Mouse (Mus musculus) splenic B cell, adult 2 months (primary cell): Measurements from ENCODE around the gene Plvap.
A peak's percentile ranks its signal among the peaks of the same experiment; 100 is the strongest.

Source experiments
- DNase-seq: peaks from one replicate; pipeline ENCODE4 v3.0.0-alpha.2; 2011; ENCODE audit warnings: low read depth, low spot score
- H3K27me3 ChIP-seq: 2 replicates; pipeline ENCODE4 v1.6.1; 2012; ENCODE audit warnings: mild to moderate bottlenecking, low read length, moderate library complexity, mixed read lengths; ENCODE audit not compliant: control insufficient read depth, poor library complexity, insufficient read depth, severe bottlenecking
- H3K36me3 ChIP-seq: 2 replicates; pipeline ENCODE4 v1.6.1; 2012; ENCODE audit warnings: mild to moderate bottlenecking, low read length, moderate library complexity, mixed read lengths; ENCODE audit not compliant: control insufficient read depth, poor library complexity, insufficient read depth, severe bottlenecking

The Plvap gene

GRCm38 (mm10) chr8:71511644-71512043 lies at the start of gene Plvap:
TSS of gene Plvap (minus strand) at chr8:71511752.
- no peak for DNase-seq
- Histone ChIP-seq H3K36me3 (no peaks in the 10 kb centered on the region), H3K27me3 (no peaks in the 10 kb centered on the region)

- H3K27me3 ChIP-seq: no peaks in the 10 kb centered on the region
- DNase-seq: no peak
- no peaks in the 10 kb centered on the region for H3K36me3 ChIP-seq
Measured at GRCm38 (mm10) chr8:71560765-71561164, 49.2 kb upstream of the Plvap start.

GRCm38 (mm10) chr8:71560071-71560470 lies 48.5 kb upstream of the Plvap start:
- DNase-seq: no peak
- Histone ChIP-seq H3K36me3 (no peaks in the 10 kb centered on the region), H3K27me3 (no peaks in the 10 kb centered on the region)

GRCm38 (mm10) chr8:71558958-71559690 lies 47.6 kb upstream of the Plvap start:
- peak; percentile 86 for DNase-seq
- Histone ChIP-seq H3K27me3 (no peaks in the 10 kb centered on the region), H3K36me3 (no peaks in the 10 kb centered on the region)

GRCm38 (mm10) chr8:71558071-71558957 lies 46.8 kb upstream of the Plvap start, which contains the start of gene Tmem221:
TSS of gene Tmem221 (minus strand) at chr8:71558871.
- peak; percentile 32 for DNase-seq
- no peaks in the 10 kb centered on the region for H3K27me3 ChIP-seq
- H3K36me3 ChIP-seq: no peaks in the 10 kb centered on the region

GRCm38 (mm10) chr8:71554644-71555043 lies 43.1 kb upstream of the Plvap start:
- DNase-seq: no peak
- H3K27me3 ChIP-seq: no peaks in the 10 kb centered on the region
- no peaks in the 10 kb centered on the region for H3K36me3 ChIP-seq

GRCm38 (mm10) chr8:71554001-71554400 lies 42.4 kb upstream of the Plvap start:
- Histone ChIP-seq H3K36me3 (no peaks in the 10 kb centered on the region), H3K27me3 (no peaks in the 10 kb centered on the region)
- no peak for DNase-seq

GRCm38 (mm10) chr8:71552770-71553169 lies 41.2 kb upstream of the Plvap start:
- peaks cover 1% of the 10 kb centered on the region for H3K36me3 ChIP-seq
- no peaks in the 10 kb centered on the region for H3K27me3 ChIP-seq
- no peak for DNase-seq

GRCm38 (mm10) chr8:71550754-71551153 lies 39.2 kb upstream of the Plvap start:
- DNase-seq: no peak

GRCm38 (mm10) chr8:71547590-71547989 lies 36.0 kb upstream of the Plvap start:
- peaks cover 9% of the 10 kb centered on the region for H3K36me3 ChIP-seq
- no peaks in the 10 kb centered on the region for H3K27me3 ChIP-seq
- DNase-seq: no peak

More at GRCm38 (mm10) chr8:71550754-71551153, 39.2 kb upstream of the Plvap start:
- peaks cover 5% of the 10 kb centered on the region for H3K36me3 ChIP-seq
- H3K27me3 ChIP-seq: no peaks in the 10 kb centered on the region

GRCm38 (mm10) chr8:71545053-71545452 lies 33.5 kb upstream of the Plvap start:
- Histone ChIP-seq H3K27me3 (no peaks in the 10 kb centered on the region), H3K36me3 (peaks cover 9% of the 10 kb centered on the region)
- no peak for DNase-seq

- H3K27me3 ChIP-seq: no peaks in the 10 kb centered on the region
- no peak for DNase-seq
- peaks cover 9% of the 10 kb centered on the region for H3K36me3 ChIP-seq
Measured at GRCm38 (mm10) chr8:71543755-71544154, 32.2 kb upstream of the Plvap start.

- Histone ChIP-seq H3K27me3 (no peaks in the 10 kb centered on the region), H3K36me3 (peaks cover 7% of the 10 kb centered on the region)
- DNase-seq: peak; percentile 99
Measured at GRCm38 (mm10) chr8:71542632-71543343, 31.2 kb upstream of the Plvap start, which contains the start of gene Mvb12a. TSS of gene Mvb12a (plus strand) at chr8:71542922.

- peak; percentile 91 for DNase-seq
- no peaks in the 10 kb centered on the region for H3K36me3 ChIP-seq
- H3K27me3 ChIP-seq: no peaks in the 10 kb centered on the region
Measured at GRCm38 (mm10) chr8:71537028-71537867, 25.7 kb upstream of the Plvap start, which contains the start of gene Bst2. TSS of gene Bst2 (minus strand) at chr8:71537456.
